Mouse (Mus musculus): ENCODE results near the gene Ppp4r2. TPM values are rescaled to one million over a fixed set of nuclear protein-coding genes. Genes with fewer than 3 reads are reported as not detected.
A peak's percentile ranks its signal among the peaks of the same experiment; 100 is the strongest.

The Ppp4r2 gene
- polyA plus RNA-seq, 1 experiment = 32.0 TPM

- 73% methylated on average over 9 of the region's 9 CpGs for WGBS
These were observed 53.6 kb downstream of the Ppp4r2 start for GRCm38 (mm10) chr6:100887012-100887411.

GRCm38 (mm10) chr6:100889340-100889739 is 55.9 kb downstream of the Ppp4r2 start:
- no peak for DNase-seq
- Histone ChIP-seq H3K4me1 (ENCODE audit: control insufficient read depth, insufficient read depth, low read length) (peaks cover 9% of the 10 kb centered on the region), H3K4me3 (replicated peaks; ENCODE audit: insufficient read depth, low read depth, low read length) (no peak overlapping the region), H3K27ac (ENCODE audit: insufficient read depth, low read length) (no peak overlapping the region), H3K27me3 (ENCODE audit: control insufficient read depth, insufficient read depth, low read length) (no peaks in the 10 kb centered on the region)
- 75% methylated on average over 6 of the region's 6 CpGs for WGBS
- TF ChIP-seq CTCF (IDR thresholded peaks at IDR 0.05; ENCODE audit: borderline replicate concordance, insufficient read depth, low read depth, low read length) (no peak), POLR2A (IDR thresholded peaks at IDR 0.05; ENCODE audit: borderline replicate concordance, insufficient read depth, low read length) (no peak)

More at GRCm38 (mm10) chr6:100887012-100887411, 53.6 kb downstream of the Ppp4r2 start:
- Histone ChIP-seq H3K27ac (ENCODE audit: insufficient read depth, low read length) (no peak overlapping the region), H3K4me3 (replicated peaks; ENCODE audit: insufficient read depth, low read depth, low read length) (no peak overlapping the region), H3K4me1 (ENCODE audit: control insufficient read depth, insufficient read depth, low read length) (no peaks in the 10 kb centered on the region; the same call in 1 of the 2 replicates), H3K27me3 (ENCODE audit: control insufficient read depth, insufficient read depth, low read length) (no peaks in the 10 kb centered on the region)
- TF ChIP-seq CTCF (IDR thresholded peaks at IDR 0.05; ENCODE audit: borderline replicate concordance, insufficient read depth, low read depth, low read length) (no peak), POLR2A (IDR thresholded peaks at IDR 0.05; ENCODE audit: borderline replicate concordance, insufficient read depth, low read length) (no peak)
- no peak for DNase-seq

- 3% methylated on average over 4 of the region's 4 CpGs for WGBS
- no peak overlapping the region for H3K4me3 ChIP-seq (replicated peaks; ENCODE audit: insufficient read depth, low read depth, low read length)
- H3K27me3 ChIP-seq (ENCODE audit: control insufficient read depth, insufficient read depth, low read length) = no peaks in the 10 kb centered on the region
- TF ChIP-seq CTCF (IDR thresholded peaks at IDR 0.05; ENCODE audit: borderline replicate concordance, insufficient read depth, low read depth, low read length) (no peak), POLR2A (IDR thresholded peaks at IDR 0.05; ENCODE audit: borderline replicate concordance, insufficient read depth, low read length) (no peak)
- peaks cover 12% of the 10 kb centered on the region for H3K4me1 ChIP-seq (ENCODE audit: control insufficient read depth, insufficient read depth, low read length)
- peak; percentile 81 to 87 for DNase-seq
- no peak overlapping the region for H3K27ac ChIP-seq (ENCODE audit: insufficient read depth, low read length)
These were observed 59.1 kb downstream of the Ppp4r2 start for GRCm38 (mm10) chr6:100892489-100892888.

- H3K27ac ChIP-seq (ENCODE audit: insufficient read depth, low read length) = no peak overlapping the region
- no peak for DNase-seq
- no peak for TF ChIP-seq CTCF (IDR thresholded peaks at IDR 0.05; ENCODE audit: borderline replicate concordance, insufficient read depth, low read depth, low read length)
- TF ChIP-seq POLR2A (IDR thresholded peaks at IDR 0.05; ENCODE audit: borderline replicate concordance, insufficient read depth, low read length) = no peak
- H3K4me1 ChIP-seq (ENCODE audit: control insufficient read depth, insufficient read depth, low read length) = peaks cover 12% of the 10 kb centered on the region
- H3K4me3 ChIP-seq (replicated peaks; ENCODE audit: insufficient read depth, low read depth, low read length) = no peak overlapping the region
- no peaks in the 10 kb centered on the region for H3K27me3 ChIP-seq (ENCODE audit: control insufficient read depth, insufficient read depth, low read length)
- WGBS = 50% methylated on average over 5 of the region's 5 CpGs
These were observed 59.7 kb downstream of the Ppp4r2 start for GRCm38 (mm10) chr6:100893073-100893472.

- WGBS = 26% methylated on average over 8 of the region's 8 CpGs
- DNase-seq = peak in 1 of 2 experiments; percentile 20
- peaks cover 12% of the 10 kb centered on the region for H3K4me1 ChIP-seq (ENCODE audit: control insufficient read depth, insufficient read depth, low read length)
- TF ChIP-seq CTCF (IDR thresholded peaks at IDR 0.05; ENCODE audit: borderline replicate concordance, insufficient read depth, low read depth, low read length) = no peak
- TF ChIP-seq POLR2A (IDR thresholded peaks at IDR 0.05; ENCODE audit: borderline replicate concordance, insufficient read depth, low read length) = no peak
- H3K4me3 ChIP-seq (replicated peaks; ENCODE audit: insufficient read depth, low read depth, low read length) = no peak overlapping the region
- H3K27me3 ChIP-seq (ENCODE audit: control insufficient read depth, insufficient read depth, low read length) = no peaks in the 10 kb centered on the region
- no peak overlapping the region for H3K27ac ChIP-seq (ENCODE audit: insufficient read depth, low read length)
These were observed 61.8 kb downstream of the Ppp4r2 start for GRCm38 (mm10) chr6:100895183-100895582.

GRCm38 (mm10) chr6:100896883-100897282 is 63.5 kb downstream of the Ppp4r2 start:
- H3K27ac ChIP-seq (ENCODE audit: insufficient read depth, low read length) = no peak overlapping the region
- WGBS = 95% methylated on average over 5 of the region's 5 CpGs
- TF ChIP-seq POLR2A (IDR thresholded peaks at IDR 0.05; ENCODE audit: borderline replicate concordance, insufficient read depth, low read length) = no peak
- no peak for TF ChIP-seq CTCF (IDR thresholded peaks at IDR 0.05; ENCODE audit: borderline replicate concordance, insufficient read depth, low read depth, low read length)
- H3K4me1 ChIP-seq (ENCODE audit: control insufficient read depth, insufficient read depth, low read length) = peaks cover 12% of the 10 kb centered on the region
- H3K27me3 ChIP-seq (ENCODE audit: control insufficient read depth, insufficient read depth, low read length) = no peaks in the 10 kb centered on the region
- no peak overlapping the region for H3K4me3 ChIP-seq (replicated peaks; ENCODE audit: insufficient read depth, low read depth, low read length)
- no peak for DNase-seq

GRCm38 (mm10) chr6:100904463-100904862 is 71.0 kb downstream of the Ppp4r2 start:
- Histone ChIP-seq H3K27me3 (ENCODE audit: control insufficient read depth, insufficient read depth, low read length) (no peaks in the 10 kb centered on the region), H3K27ac (ENCODE audit: insufficient read depth, low read length) (no peak overlapping the region), H3K4me1 (ENCODE audit: control insufficient read depth, insufficient read depth, low read length) (no peaks in the 10 kb centered on the region), H3K4me3 (replicated peaks; ENCODE audit: insufficient read depth, low read depth, low read length) (no peak overlapping the region)
- 87% methylated on average over 5 of the region's 5 CpGs for WGBS
- no peak for TF ChIP-seq POLR2A (IDR thresholded peaks at IDR 0.05; ENCODE audit: borderline replicate concordance, insufficient read depth, low read length)
- TF ChIP-seq CTCF (IDR thresholded peaks at IDR 0.05; ENCODE audit: borderline replicate concordance, insufficient read depth, low read depth, low read length) = no peak
- DNase-seq = no peak

- no peak for DNase-seq
- Histone ChIP-seq H3K27me3 (ENCODE audit: control insufficient read depth, insufficient read depth, low read length) (no peaks in the 10 kb centered on the region), H3K4me1 (ENCODE audit: control insufficient read depth, insufficient read depth, low read length) (no peaks in the 10 kb centered on the region), H3K27ac (ENCODE audit: insufficient read depth, low read length) (no peak overlapping the region), H3K4me3 (replicated peaks; ENCODE audit: insufficient read depth, low read depth, low read length) (no peak overlapping the region)
- 87% methylated on average over 2 of the region's 2 CpGs for WGBS
- no peak for TF ChIP-seq POLR2A (IDR thresholded peaks at IDR 0.05; ENCODE audit: borderline replicate concordance, insufficient read depth, low read length)
- no peak for TF ChIP-seq CTCF (IDR thresholded peaks at IDR 0.05; ENCODE audit: borderline replicate concordance, insufficient read depth, low read depth, low read length)
These were observed 76.8 kb downstream of the Ppp4r2 start for GRCm38 (mm10) chr6:100910136-100910675.

Other genes starting within 250 kb of the Ppp4r2 start
- gene Shq1, start 162.5 kb upstream of the Ppp4r2 start, polyA plus RNA-seq (2012; rRNA removed) = 3.6 and 3.8 TPM in 2 replicates
- 0.31 and 0.41 TPM in 2 replicates for gene Gxylt2, start 128.9 kb upstream of the Ppp4r2 start, polyA plus RNA-seq (2012; rRNA removed)

Measured in cerebellum, adult 2 months (tissue).